Mouse (Mus musculus) intestine, embryonic 14.5 days (tissue): ENCODE data around the gene E130114P18Rik. TPM values are rescaled to one million over a fixed set of nuclear protein-coding genes. Genes with fewer than 3 reads are reported as not detected.

Source experiments
- ATAC-seq: fragments of 200-750 bp; cut with Nextera tagmentation; replicated peaks from 2 replicates; pipeline ENCODE4 v1.8.0; 2017; ENCODE audit warnings: low read depth, moderate number of reproducible peaks, moderate TSS enrichment, moderate library complexity; ENCODE audit not compliant: low FRiP score, low TSS enrichment
- DNase-seq: peaks from one replicate; pipeline ENCODE4 v3.0.0-alpha.2; 2018; ENCODE audit warnings: low spot score
- H3K27ac ChIP-seq: fragments of 300-500 bp; sonication (generic); 2 replicates; pipeline ENCODE4 v1.5.1; 2014; ENCODE audit warnings: low read depth, mild to moderate bottlenecking, control low read depth
- H3K27me3 ChIP-seq: fragments of 300-500 bp; sonication (generic); replicated peaks from 2 replicates; pipeline ENCODE4 v1.6.1; 2014; ENCODE audit warnings: low read length, control low read depth; ENCODE audit not compliant: control insufficient read depth, insufficient read depth
- H3K36me3 ChIP-seq: fragments of 300-500 bp; sonication (generic); 2 replicates; pipeline ENCODE4 v1.6.1; 2014; ENCODE audit warnings: low read length, control low read depth; ENCODE audit not compliant: control insufficient read depth, insufficient read depth
- H3K4me1 ChIP-seq: fragments of 300-500 bp; sonication (generic); replicated peaks from 2 replicates; pipeline ENCODE4 v1.6.1; 2014; ENCODE audit warnings: low read length, control low read depth, mixed read lengths; ENCODE audit not compliant: control insufficient read depth, insufficient read depth
- H3K4me2 ChIP-seq: fragments of 300-500 bp; sonication (generic); 2 replicates; pipeline ENCODE4 v1.6.1; 2014; ENCODE audit warnings: low read length
- H3K4me3 ChIP-seq: fragments of 300-500 bp; sonication (generic); 2 replicates; pipeline ENCODE4 v1.5.1; 2014; ENCODE audit warnings: low read depth, low read length, control low read depth, mixed read lengths
- H3K9ac ChIP-seq: fragments of 300-500 bp; sonication (generic); 2 replicates; pipeline ENCODE4 v1.6.1; 2014; ENCODE audit warnings: mild to moderate bottlenecking, low read length
- H3K9me3 ChIP-seq: fragments of 300-500 bp; sonication (generic); 2 replicates; pipeline ENCODE4 v1.6.1; 2016; ENCODE audit warnings: low read length, control low read depth; ENCODE audit not compliant: control insufficient read depth
- WGBS: fragments of 180-500 bp; shearing (Covaris S2); extraction: QIAGEN DNeasy Blood & Tissue Kit; methylation state at CpG from one replicate; pipeline ENCODE4 v1.1.7; 2014; 5-methylcytosine and 5-hydroxymethylcytosine counted together
- polyA plus RNA-seq: library from polyadenylated mRNA; unstranded; fragments of >200 nt; fragmentation: Nextera tagmentation; extraction: Ambion mirVana; gene quantifications from 2 replicates; pipeline ENCODE4 v1.2.1, GENCODE M21; 2014

Gene E130114P18Rik
- polyA plus RNA-seq, 1 experiment from 2014 or later = 5.2 TPM

GRCm38 (mm10) chr4:97757978-97758461 is 19.9 kb downstream of the E130114P18Rik start:
- 3% methylated on average over 14 of the region's 14 CpGs for WGBS
- Histone ChIP-seq H3K27ac (peak overlapping the region; percentile 57; the same call in 1 of the 2 replicates), H3K27me3 (peaks cover 19% of the 10 kb centered on the region), H3K9ac (peak overlapping the region; percentile 59), H3K4me1 (peaks cover 7% of the 10 kb centered on the region; the same call in 1 of the 2 replicates), H3K9me3 (no peaks in the 10 kb centered on the region), H3K4me2 (peak overlapping the region; percentile 74), H3K36me3 (no peaks in the 10 kb centered on the region), H3K4me3 (peak overlapping the region; percentile 51)
- ATAC-seq = peak; percentile 48; the same call in 1 of the 2 replicates
- DNase-seq = peak; percentile 81

GRCm38 (mm10) chr4:97757207-97757977 is 20.5 kb downstream of the E130114P18Rik start:
- under 1% methylated on average over 38 of the region's 38 CpGs for WGBS
- Histone ChIP-seq H3K27me3 (peaks cover 19% of the 10 kb centered on the region), H3K36me3 (no peaks in the 10 kb centered on the region), H3K9ac (peak overlapping the region; percentile 59), H3K4me3 (peak overlapping the region; percentile 51), H3K9me3 (no peaks in the 10 kb centered on the region), H3K27ac (peak overlapping the region; percentile 57; the same call in 1 of the 2 replicates), H3K4me2 (peak overlapping the region; percentile 74), H3K4me1 (peaks cover 8% of the 10 kb centered on the region; the same call in 1 of the 2 replicates)
- peak; percentile 89 for ATAC-seq
- DNase-seq = peak; percentile 90

- H3K9ac ChIP-seq = no peak overlapping the region
- no peak overlapping the region for H3K4me3 ChIP-seq
- no peak overlapping the region for H3K4me2 ChIP-seq
- DNase-seq (no peak), ATAC-seq (no peak)
- WGBS = 31% methylated on average over 12 of the region's 12 CpGs
- peaks cover 16% of the 10 kb centered on the region; the same call in 1 of the 2 replicates for H3K27me3 ChIP-seq
- H3K4me1 ChIP-seq = peaks cover 16% of the 10 kb centered on the region
- H3K9me3 ChIP-seq = no peaks in the 10 kb centered on the region
- H3K36me3 ChIP-seq = no peaks in the 10 kb centered on the region
- no peak overlapping the region for H3K27ac ChIP-seq
Observed at GRCm38 (mm10) chr4:97754241-97754640, 23.6 kb downstream of the E130114P18Rik start.

GRCm38 (mm10) chr4:97753521-97753920 is 24.4 kb downstream of the E130114P18Rik start:
- Histone ChIP-seq H3K27ac (no peak overlapping the region), H3K4me2 (no peak overlapping the region), H3K4me3 (no peak overlapping the region), H3K4me1 (peaks cover 12% of the 10 kb centered on the region), H3K9me3 (no peaks in the 10 kb centered on the region), H3K36me3 (no peaks in the 10 kb centered on the region), H3K27me3 (peaks cover 12% of the 10 kb centered on the region; the same call in 1 of the 2 replicates), H3K9ac (no peak overlapping the region)
- no peak for DNase-seq
- no peak for ATAC-seq
- WGBS = 22% methylated on average over 1 of the region's 1 CpGs

- Histone ChIP-seq H3K27me3 (peaks cover 12% of the 10 kb centered on the region; the same call in 1 of the 2 replicates), H3K9me3 (no peaks in the 10 kb centered on the region), H3K4me2 (peak overlapping the region; percentile 95), H3K9ac (peak overlapping the region; percentile 40), H3K36me3 (no peaks in the 10 kb centered on the region), H3K27ac (peak overlapping the region; percentile 71), H3K4me3 (peak overlapping the region; percentile 45), H3K4me1 (peaks cover 9% of the 10 kb centered on the region; the same call in 1 of the 2 replicates)
- 45% methylated on average over 5 of the region's 5 CpGs for WGBS
- no peak for DNase-seq
- ATAC-seq = no peak
Observed at GRCm38 (mm10) chr4:97752276-97753010, 25.4 kb downstream of the E130114P18Rik start.

- H3K4me2 ChIP-seq = peak overlapping the region; percentile 95
- ATAC-seq (peak; percentile 71), DNase-seq (peak; percentile 86)
- 1% methylated on average over 40 of the region's 40 CpGs for WGBS
- H3K36me3 ChIP-seq = no peaks in the 10 kb centered on the region
- peaks cover 12% of the 10 kb centered on the region; the same call in 1 of the 2 replicates for H3K27me3 ChIP-seq
- H3K9ac ChIP-seq = peak overlapping the region; percentile 40
- peak overlapping the region; percentile 71 for H3K27ac ChIP-seq
- no peaks in the 10 kb centered on the region for H3K9me3 ChIP-seq
- peak overlapping the region; percentile 45 for H3K4me3 ChIP-seq
- peaks cover 9% of the 10 kb centered on the region; the same call in 1 of the 2 replicates for H3K4me1 ChIP-seq
Observed at GRCm38 (mm10) chr4:97751483-97752251, 26.2 kb downstream of the E130114P18Rik start.

GRCm38 (mm10) chr4:97751030-97751482 is 26.8 kb downstream of the E130114P18Rik start:
- Histone ChIP-seq H3K4me1 (peaks cover 9% of the 10 kb centered on the region; the same call in 1 of the 2 replicates), H3K4me3 (peak overlapping the region; percentile 45), H3K27me3 (peaks cover 12% of the 10 kb centered on the region; the same call in 1 of the 2 replicates), H3K9me3 (no peaks in the 10 kb centered on the region), H3K4me2 (peak overlapping the region; percentile 95), H3K36me3 (no peaks in the 10 kb centered on the region), H3K27ac (peak overlapping the region; percentile 71), H3K9ac (peak overlapping the region; percentile 40)
- WGBS = 0% methylated on average over 20 of the region's 20 CpGs
- ATAC-seq = peak; percentile 81
- peak; percentile 93 for DNase-seq
